Comparison of ENCODE assay signal across 8 mouse cellular contexts in genomic region chr2:164822636-164823165, GRCm38 (mm10). TPM values are rescaled to one million over a fixed set of nuclear protein-coding genes. Genes with fewer than 3 reads are reported as not detected.
A peak's percentile ranks its signal among the peaks of the same experiment; 100 is the strongest.
DNase-seq lines count a peak whose midpoint lies in the region; ATAC-seq and TF ChIP-seq lines count a peak whose summit lies in the region.

Gene Zswim1, plus strand, starts transcription at chr2:164822686.

- H3K4me1 ChIP-seq in bone marrow macrophage, adult 2 months (ENCODE audit: control insufficient read depth, insufficient read depth, low read length): peaks cover 7% of the 10 kb centered on the region; the same call in 1 of the 2 replicates
- no peaks in the 10 kb centered on the region for H3K4me1 ChIP-seq in embryonic fibroblast, embryonic 13.5 days (ENCODE audit: control insufficient read depth, insufficient read depth, low read length)
- H3K4me1 ChIP-seq in kidney, embryonic 14.5 days (ENCODE audit: control insufficient read depth, insufficient read depth, low read length): peaks cover 8% of the 10 kb centered on the region
- H3K4me1 ChIP-seq in limb, embryonic 15.5 days: peaks cover 13% of the 10 kb centered on the region; the same call in 1 of the 2 replicates

- peak within 1 kb of the TSS; percentile 19 for H3K27ac ChIP-seq in bone marrow macrophage, adult 2 months (ENCODE audit: insufficient read depth, low read depth, low read length)
- H3K27ac ChIP-seq in embryonic fibroblast, embryonic 13.5 days (ENCODE audit: insufficient read depth, low read length): peak within 1 kb of the TSS; percentile 38
- H3K27ac ChIP-seq in kidney, embryonic 14.5 days (ENCODE audit: low read depth, low read length): peak within 1 kb of the TSS; percentile 76; the same call in 1 of the 2 replicates
- H3K27ac ChIP-seq in limb, embryonic 15.5 days: peak within 1 kb of the TSS; percentile 86

- no peak for TF ChIP-seq CTCF in bone marrow macrophage, adult 2 months (IDR thresholded peaks at IDR 0.05; ENCODE audit: low read depth, low read length)
- no peak for TF ChIP-seq CTCF in embryonic fibroblast, embryonic 13.5 days (IDR thresholded peaks at IDR 0.05; ENCODE audit: borderline replicate concordance, insufficient read depth, low read length)

- peak within 1 kb of the TSS; percentile 51 for H3K4me2 ChIP-seq in kidney, embryonic 14.5 days (replicated peaks; ENCODE audit: low read depth, low read length)
- H3K4me2 ChIP-seq in limb, embryonic 15.5 days: peak within 1 kb of the TSS; percentile 61

- under 1% methylated on average over 32 of the region's 32 CpGs for WGBS in kidney, embryonic 14.5 days
- WGBS in limb, embryonic 15.5 days: under 1% methylated on average over 32 of the region's 32 CpGs

- no peak for TF ChIP-seq POLR2A in bone marrow macrophage, adult 2 months (IDR thresholded peaks at IDR 0.05; ENCODE audit: borderline replicate concordance, low read depth, low read length)
- peak; percentile 91 for TF ChIP-seq POLR2A in embryonic fibroblast, embryonic 13.5 days (IDR thresholded peaks at IDR 0.05; ENCODE audit: low read depth, low read length)

- H3K9ac ChIP-seq in kidney, embryonic 14.5 days (ENCODE audit: low read depth, low read length): peak within 1 kb of the TSS; percentile 72
- peak within 1 kb of the TSS; percentile 69 for H3K9ac ChIP-seq in limb, embryonic 15.5 days

- no peaks in the 10 kb centered on the region for H3K27me3 ChIP-seq in kidney, embryonic 14.5 days (ENCODE audit: control insufficient read depth, insufficient read depth, low read length)
- H3K27me3 ChIP-seq in limb, embryonic 15.5 days: no peaks in the 10 kb centered on the region

- H3K4me3 ChIP-seq in bone marrow macrophage, adult 2 months (ENCODE audit: insufficient read depth, low read length): peak within 1 kb of the TSS; percentile 67
- H3K4me3 ChIP-seq in embryonic fibroblast, embryonic 13.5 days (ENCODE audit: insufficient read depth, low read length): peak within 1 kb of the TSS; percentile 77
- peak within 1 kb of the TSS; percentile 93 for H3K4me3 ChIP-seq in kidney, embryonic 14.5 days (ENCODE audit: low read length)
- H3K4me3 ChIP-seq in limb, embryonic 15.5 days: peak within 1 kb of the TSS; percentile 84

- peak; percentile 99 for ATAC-seq in kidney, embryonic 14.5 days (ENCODE audit: low FRiP score, low TSS enrichment)
- peak; percentile 97 for ATAC-seq in limb, embryonic 15.5 days (ENCODE audit: insufficient number of reproducible peaks, low FRiP score, low TSS enrichment, low read depth)

- DNase-seq in A20 (ENCODE audit: low read depth, low spot score): peak; percentile 96
- peak; percentile 99 for DNase-seq in heart, adult 9 months (ENCODE audit: low spot score in 2 of 2)
- DNase-seq in monocyte, adult 2 months (ENCODE audit: low read depth in 1 of 2, low spot score in 2 of 2): peak; percentile 97 to 98
- DNase-seq in spleen, postnatal 36 days (ENCODE audit: low spot score in 2 of 2): peak; percentile 98

- peaks cover 43% of the 10 kb centered on the region for H3K36me3 ChIP-seq in kidney, embryonic 14.5 days (ENCODE audit: control insufficient read depth, insufficient read depth, low read length)
- peaks cover 50% of the 10 kb centered on the region for H3K36me3 ChIP-seq in limb, embryonic 15.5 days

- H3K9me3 ChIP-seq in kidney, embryonic 14.5 days (ENCODE audit: control insufficient read depth, low read length): no peaks in the 10 kb centered on the region
- H3K9me3 ChIP-seq in limb, embryonic 15.5 days: no peaks in the 10 kb centered on the region

RNA-seq across cellular contexts. Expression of gene Zswim1, which starts in this region (rescaled TPM):
- polyA plus RNA-seq in bone marrow macrophage, adult 2 months (2012; ENCODE audit: insufficient read depth, insufficient read length, missing spikeins): 5.7 and 5.8 TPM in 2 replicates
- 10.1 and 12.5 TPM in 2 replicates for polyA plus RNA-seq in embryonic fibroblast, embryonic 13.5 days (2011; ENCODE audit: insufficient read length, low read depth, missing spikeins)
- polyA plus RNA-seq in kidney, embryonic 14.5 days (2014; fragmentation: Nextera tagmentation; extraction: Ambion mirVana): 12.4 and 20.0 TPM in 2 replicates
- 19.4 and 20.1 TPM in 2 replicates for polyA plus RNA-seq in limb, embryonic 15.5 days (2015; fragmentation: Nextera tagmentation; extraction: Ambion mirVana)

Comparison
In these comparisons a context has a peak if more than half of its experiments do, and no peak if none do; other contexts are left out.
1. Peak in every context shown above with its lines: DNase-seq, ATAC-seq, H3K4me3 ChIP-seq and H3K27ac ChIP-seq.
2. H3K27ac ChIP-seq: peak in every context shown above with its lines; median percentile 86 in limb, embryonic 15.5 days; 76 in kidney, embryonic 14.5 days; 38 in embryonic fibroblast, embryonic 13.5 days; 19 in bone marrow macrophage, adult 2 months.